Mouse (Mus musculus) spleen, postnatal 10 days (tissue): ENCODE measurements around the gene Gm21750.
"Not testable (repeated sequence)": the region's sequence is repeated elsewhere in the genome, so short reads cannot be mapped to it uniquely, and the experiment has no call there.

ENCODE experiments used
- DNase-seq, 2 experiments: peaks; one replicate each; pipeline ENCODE4 v3.0.0; 2021 to 2022; ENCODE audit warnings: low spot score in 2 of 2

Gm21750 gene

DNA sequence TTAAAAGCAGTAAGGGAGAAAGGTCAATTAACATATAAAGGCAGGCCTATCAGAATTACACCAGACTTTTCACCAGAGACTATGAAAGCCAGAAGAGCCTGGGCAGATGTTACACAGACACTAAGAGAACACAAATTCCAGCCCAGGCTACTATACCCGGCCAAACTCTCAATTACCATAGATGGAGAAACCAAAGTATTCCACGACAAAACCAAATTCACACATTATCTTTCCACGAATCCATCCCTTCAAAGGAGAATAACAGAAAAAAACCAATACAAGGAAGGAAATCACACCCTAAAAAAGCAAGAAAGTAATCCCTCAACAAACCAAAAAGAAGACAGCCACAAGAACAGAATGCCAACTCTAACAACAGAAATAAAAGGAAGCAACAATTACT is at the start of gene Gm21750:
Gene Gm21750 (plus strand): TSS at position 301 of the 400 bp plus-strand sequence.
- not testable (repeated sequence) for DNase-seq

DNA sequence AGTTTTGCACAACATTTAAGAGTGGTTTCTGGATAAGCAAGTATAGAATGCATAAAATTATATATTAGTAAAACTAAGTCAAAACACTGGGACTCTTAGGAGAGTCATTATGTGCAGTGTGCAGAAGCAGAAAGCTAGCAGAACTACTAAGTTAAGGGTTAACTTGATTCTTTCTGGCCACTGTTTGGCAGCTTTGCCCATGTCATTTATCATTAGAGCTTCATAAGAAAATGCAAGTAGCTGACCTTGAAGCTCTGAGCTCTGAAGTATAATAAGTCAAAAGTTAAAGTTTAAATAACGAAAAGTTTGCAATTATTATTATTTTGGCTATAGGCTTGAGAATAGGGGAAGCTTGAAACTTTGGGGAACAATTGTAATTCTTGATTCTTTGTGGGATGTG is 46.1 kb upstream of the Gm21750 start:
- not testable (repeated sequence) for DNase-seq

DNA sequence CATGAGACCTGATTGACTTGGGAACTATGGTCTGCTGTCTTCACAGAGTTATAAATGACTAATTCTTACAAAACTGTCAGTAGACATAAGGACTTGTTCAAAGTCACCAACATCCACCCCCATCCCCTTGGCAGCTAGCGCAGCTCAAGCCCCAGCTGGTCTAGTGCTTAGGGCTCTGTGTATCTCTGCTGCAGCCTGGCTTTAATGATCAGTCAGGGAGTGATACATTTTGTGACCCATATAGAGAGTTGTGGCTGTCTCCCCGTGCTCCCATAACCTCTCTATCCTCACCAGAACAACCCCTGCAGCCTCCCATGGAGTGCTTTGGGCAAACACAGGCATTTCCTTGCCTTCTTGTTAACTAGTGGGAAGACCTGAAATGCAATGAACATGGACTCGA is 40.1 kb upstream of the Gm21750 start:
- no peak for DNase-seq

DNA sequence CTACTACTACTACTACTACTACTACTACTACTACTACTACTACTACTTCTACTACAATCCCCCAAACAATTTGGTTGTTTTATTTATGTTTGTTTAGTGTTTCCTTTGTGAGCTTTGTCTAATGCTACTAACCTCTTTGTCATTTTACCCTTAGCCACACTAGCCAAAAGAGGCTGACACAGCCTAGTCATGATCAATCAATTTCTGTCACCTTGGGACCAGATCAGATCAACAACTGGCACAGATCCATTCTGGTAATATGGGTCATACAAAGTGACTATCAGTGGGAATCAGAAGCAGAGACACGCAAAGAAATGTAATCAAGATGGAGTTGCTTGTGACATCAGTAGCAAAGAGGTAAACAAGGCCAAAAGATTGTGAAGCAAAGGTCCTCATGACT is 38.0 kb upstream of the Gm21750 start:
- no peak for DNase-seq

DNA sequence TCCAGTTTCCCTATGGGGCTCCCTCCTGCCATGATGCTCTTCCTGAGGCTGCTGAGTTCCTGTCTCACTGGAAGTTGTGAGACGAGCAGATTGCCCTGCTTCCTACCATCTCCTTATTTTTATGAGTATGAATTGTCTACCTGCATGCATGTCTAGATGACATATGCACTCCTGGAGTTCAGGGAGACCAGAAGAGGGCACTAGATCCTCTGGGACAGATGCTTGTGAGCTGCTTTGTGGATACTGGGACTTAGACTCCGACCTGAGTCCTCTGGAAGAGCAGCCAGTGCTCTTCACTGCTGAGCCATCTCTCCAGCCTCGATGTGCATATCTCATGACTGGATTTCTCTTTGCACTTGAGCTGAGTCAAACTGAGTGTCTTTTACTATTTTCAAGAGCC is 35.6 kb upstream of the Gm21750 start:
- DNase-seq, result no peak

DNA sequence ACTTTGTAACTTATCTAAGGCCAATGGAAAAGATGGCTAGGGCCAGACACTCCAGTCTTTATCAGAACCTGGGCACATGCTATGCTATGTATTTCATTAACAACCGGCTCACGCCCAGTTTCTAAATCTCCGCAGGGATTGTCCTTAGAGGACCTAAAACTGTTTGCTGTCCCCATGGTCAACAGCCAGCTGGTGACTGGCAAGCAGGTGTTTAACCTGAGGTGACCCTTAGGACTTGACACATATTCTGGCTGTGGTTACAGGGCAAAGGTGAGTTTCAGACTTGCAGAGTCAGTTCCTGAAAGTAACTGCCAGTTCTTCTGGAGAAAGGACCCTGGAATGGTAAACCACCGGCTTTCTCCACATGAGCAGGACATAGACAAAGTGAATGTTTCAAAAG is 29.5 kb upstream of the Gm21750 start:
- no peak for DNase-seq

DNA sequence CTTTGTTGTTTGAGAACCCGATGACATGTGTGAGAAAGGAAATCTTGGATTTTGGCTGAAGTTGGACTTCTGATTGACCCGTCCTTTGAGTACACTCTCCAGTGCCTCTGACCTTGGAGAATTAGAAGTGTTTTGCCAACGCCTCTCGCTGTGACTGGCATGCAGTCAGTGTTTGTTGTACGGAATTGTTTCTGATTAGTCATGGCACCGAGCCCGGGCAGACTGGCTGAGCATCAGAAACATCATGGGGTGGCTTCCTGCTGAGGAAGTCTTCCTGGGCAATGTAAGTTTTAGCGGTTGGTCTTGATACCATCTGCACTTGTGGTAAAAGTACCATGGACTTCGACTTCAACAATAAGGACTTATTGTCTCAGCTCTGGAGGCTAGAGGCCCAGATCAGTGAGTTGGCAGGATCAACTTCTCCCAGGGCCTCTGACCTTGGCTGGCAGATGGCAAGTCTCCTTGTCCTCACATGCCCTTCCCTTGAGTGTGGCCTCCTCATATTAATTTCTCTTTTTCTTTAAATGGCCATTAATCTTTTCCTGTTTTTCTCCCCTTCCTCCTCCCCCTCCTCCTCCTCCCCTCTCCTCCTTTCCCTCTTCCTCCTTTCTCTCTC is 28.3 kb upstream of the Gm21750 start:
- no peak for DNase-seq

DNA sequence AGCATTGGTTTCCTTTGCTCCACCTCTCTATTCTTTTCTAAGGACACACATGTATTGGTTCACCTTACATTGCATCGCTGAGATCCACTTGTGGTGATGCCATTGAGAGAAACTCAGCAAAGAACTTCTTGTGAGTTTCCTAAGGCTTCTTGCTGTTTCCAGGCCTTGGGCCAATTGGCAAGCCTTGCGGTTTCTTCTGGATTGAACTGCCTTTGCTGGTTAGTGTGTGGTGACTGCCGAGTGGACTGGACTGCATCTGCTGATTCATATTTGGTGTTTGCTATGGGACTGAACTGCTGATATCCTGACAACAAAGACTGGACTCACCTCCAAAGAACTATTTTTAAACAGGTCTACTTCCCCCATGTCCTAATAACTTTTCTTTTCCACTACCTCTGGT is 26.7 kb upstream of the Gm21750 start:
- no peak for DNase-seq

DNA sequence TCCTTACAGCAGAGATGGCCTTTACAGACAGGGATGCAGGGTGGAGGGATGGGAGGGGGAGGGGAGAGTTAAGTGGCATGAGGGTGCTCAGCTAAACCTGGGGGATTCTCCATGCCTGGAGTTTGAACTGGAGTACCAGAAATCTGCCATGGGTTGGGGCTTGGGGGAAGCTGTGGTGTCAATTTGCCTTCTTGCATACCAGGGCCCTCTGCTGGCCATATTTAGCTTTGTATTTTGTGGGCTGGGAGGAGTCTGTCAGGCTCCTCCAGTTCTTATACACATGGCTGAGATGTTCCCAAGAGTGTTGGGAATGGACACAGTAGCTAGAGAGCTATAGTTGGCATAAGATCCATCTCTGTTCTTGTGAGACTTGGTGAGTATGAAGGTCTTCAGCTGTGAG is 23.6 kb upstream of the Gm21750 start:
- no peak for DNase-seq

DNA sequence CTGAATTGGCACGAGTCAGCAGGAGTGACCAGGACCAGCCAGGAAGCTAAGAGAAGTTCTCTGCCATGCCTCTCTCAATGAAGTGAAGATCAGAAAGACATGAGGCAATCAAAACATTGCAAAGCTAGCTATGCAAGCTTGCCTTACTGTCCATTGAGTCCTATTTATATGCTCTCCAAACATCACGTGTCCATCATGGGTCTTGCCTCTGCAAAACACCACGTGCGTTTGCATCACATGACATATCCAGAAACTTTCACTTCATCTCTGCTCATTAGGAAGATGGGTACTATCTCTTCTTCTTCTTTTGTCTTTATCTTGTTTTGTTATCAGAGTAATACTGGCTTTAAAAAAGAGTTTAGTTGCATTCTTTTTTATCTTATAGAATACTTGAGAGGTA is 10.8 kb upstream of the Gm21750 start:
- DNase-seq, result no peak

DNA sequence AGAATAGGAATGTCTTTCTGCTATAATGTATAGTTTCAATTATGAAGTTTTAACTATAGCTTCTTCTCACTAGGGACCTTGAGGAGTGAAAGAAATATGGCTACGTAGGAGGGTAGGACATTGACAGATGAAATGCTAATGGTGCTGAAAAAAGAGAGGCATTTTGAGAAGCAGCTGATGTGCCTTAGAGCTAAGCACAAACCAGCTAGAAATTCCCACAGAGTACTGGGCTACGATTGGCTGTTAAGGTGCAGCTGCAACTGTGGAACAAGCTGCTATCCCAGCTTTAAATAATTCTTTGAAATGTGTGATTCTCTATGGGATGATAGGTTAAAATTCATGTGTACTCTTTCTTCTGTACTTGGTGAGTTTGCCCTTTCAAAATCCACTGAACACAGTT is 9.1 kb downstream of the Gm21750 start:
- no peak for DNase-seq

DNA sequence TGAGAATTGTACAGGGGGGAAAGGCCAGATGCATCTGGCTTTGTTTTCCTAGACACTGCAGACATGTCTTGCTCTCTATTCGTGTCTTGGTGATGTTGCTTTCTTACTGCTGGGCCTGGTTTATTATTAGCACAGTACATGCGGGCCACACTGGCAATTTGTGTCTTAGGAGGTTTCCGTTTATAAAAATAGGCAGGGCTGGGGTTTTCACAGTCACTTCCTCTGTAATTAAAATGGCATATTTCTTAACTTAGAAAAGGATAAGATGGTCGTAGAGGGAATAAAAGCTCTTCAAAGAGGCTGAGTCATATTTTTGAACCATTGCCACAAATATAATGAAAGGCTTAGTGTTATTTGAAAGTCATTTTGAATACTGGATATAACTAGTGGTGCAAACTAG is 26.7 kb downstream of the Gm21750 start:
- DNase-seq, result no peak

DNA sequence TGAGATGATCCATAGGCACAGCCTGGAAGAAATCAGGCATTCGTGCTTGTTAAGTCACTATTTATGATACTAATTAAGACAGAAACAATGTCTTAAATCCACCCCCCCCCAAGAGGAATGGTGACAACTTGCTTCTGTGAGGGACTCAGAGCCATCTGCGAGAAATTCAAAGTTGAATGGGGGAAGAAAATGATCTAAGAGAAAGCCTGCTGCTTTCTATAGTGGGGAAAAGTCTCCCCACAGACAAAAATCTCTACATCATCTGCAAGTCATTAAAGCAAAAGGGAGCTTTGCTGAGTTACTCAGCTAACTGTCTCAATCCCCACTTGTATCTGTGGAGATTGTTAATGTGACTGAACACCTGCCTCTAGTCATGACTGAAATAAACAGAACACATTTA is 27.4 kb downstream of the Gm21750 start:
- DNase-seq, result no peak

DNA sequence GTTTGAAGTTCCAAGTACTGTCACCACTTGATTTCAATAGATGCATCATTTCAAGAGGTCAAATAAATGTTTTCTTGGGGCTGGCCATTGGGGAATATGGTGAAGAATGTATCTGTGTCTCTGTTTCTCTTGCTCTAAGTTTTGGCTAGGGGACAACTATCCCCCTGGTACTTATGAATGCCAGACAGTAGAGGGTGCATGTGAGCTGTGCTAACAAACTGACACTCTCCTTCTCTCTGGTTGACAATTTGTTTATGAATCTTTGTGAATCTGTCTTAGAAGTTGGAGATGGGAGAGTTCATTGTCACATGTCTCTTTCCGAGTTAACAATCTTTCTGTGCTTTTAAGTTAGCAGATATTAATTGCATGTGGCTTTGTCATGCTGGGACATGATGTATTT is 39.2 kb downstream of the Gm21750 start:
- no peak for DNase-seq

DNA sequence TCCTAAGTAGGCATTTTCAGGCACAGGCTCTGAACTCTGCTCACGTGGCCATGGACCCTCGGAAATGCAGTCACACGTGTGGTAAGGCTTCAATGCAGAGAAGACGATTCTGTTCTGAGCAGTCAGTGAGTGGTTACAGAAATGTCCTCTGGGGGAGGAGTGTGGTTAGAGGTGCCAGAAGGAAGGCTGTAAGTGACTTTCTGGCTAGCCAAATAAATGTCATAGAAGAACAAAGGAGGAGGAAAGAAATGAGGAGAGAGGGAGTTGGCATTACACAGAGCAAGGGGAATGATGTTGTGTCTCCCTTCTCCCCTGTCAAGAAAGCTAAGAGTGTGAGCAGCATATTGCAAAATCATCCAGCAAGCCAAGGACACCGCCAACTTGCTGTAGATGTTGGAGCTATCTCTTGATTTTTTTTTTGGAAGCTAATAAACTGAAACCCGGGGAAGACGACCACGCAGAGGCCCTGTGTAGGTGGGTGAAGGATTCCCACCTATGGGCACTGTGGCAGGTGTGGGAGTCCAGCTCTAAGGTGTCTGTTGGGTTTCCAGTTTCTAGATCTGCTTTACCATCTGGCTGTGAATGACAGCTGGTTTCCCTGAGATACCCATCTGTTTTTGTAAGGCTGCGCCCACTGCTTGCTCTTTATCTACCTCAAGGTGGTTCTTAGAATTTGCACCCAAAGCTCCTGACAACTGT is 48.5 kb downstream of the Gm21750 start:
- DNase-seq, result no peak
